ENCODE assay signal across 9 mouse cellular contexts in genomic region chr5:120517552-120517951, GRCm38 (mm10). TPM values are rescaled to one million over a fixed set of nuclear protein-coding genes. Genes with fewer than 3 reads are reported as not detected.
DNase-seq lines count a peak whose midpoint lies in the region.
"Had no signal": no experiment of that assay in that cellular context is flagged by ENCODE, and none has a peak within 500 bp of the region (broad histone marks: within the 10 kb centered on the region; RNA-seq: fewer than 3 reads in every experiment).

No protein-coding gene starts in this region.

- DNase-seq in urinary bladder, postnatal 14 days (ENCODE audit: low spot score), result peak; percentile 75
- DNase-seq in urinary bladder, postnatal 10 days (ENCODE audit: low spot score), result no peak
- peak; percentile 21 for DNase-seq in brain, adult 2 months (ENCODE audit: low read depth, low spot score)
- peak; percentile 55 for DNase-seq in heart, postnatal 4 days
- DNase-seq in thymus, postnatal 0 days (ENCODE audit: low spot score), result no peak
- DNase-seq in thymus, adult 18-20 months, result no peak
- DNase-seq in ovary, adult 18-20 months (ENCODE audit: low spot score), result no peak

RNA-seq across cellular contexts. Expression of gene Slc8b1, which starts 6.6 kb away (rescaled TPM):
- 1 to 10 TPM; 8.7 to 9.3 TPM for total RNA-seq in heart, postnatal 4 days (2021)
- 4.6 and 5.0 TPM in 2 replicates for polyA plus RNA-seq in thymus, postnatal 0 days (2015; fragmentation: Nextera tagmentation; extraction: Ambion mirVana)

RNA-seq across cellular contexts. Expression of gene Plbd2, which starts 14.1 kb away (rescaled TPM):
- total RNA-seq in heart, postnatal 4 days (2021), result 10 to 100 TPM; 38.0 to 38.3 TPM
- 31.0 and 33.9 TPM in 2 replicates for polyA plus RNA-seq in thymus, postnatal 0 days (2015; fragmentation: Nextera tagmentation; extraction: Ambion mirVana)

RNA-seq across cellular contexts. Expression of gene Sds, which starts 41.2 kb away (rescaled TPM):
- not detected for total RNA-seq in heart, postnatal 4 days (2021)
- 0.14 and 0.24 TPM in 2 replicates for polyA plus RNA-seq in thymus, postnatal 0 days (2015; fragmentation: Nextera tagmentation; extraction: Ambion mirVana)
- polyA plus RNA-seq: hindbrain, embryonic 11.5 days; midbrain, embryonic 12.5 days had no signal

RNA-seq across cellular contexts. Expression of gene Sdsl, which starts 44.9 kb away (rescaled TPM):
- 10 to 100 TPM; 12.2 to 12.4 TPM for total RNA-seq in heart, postnatal 4 days (2021)
- 1.2 and 1.3 TPM in 2 replicates for polyA plus RNA-seq in thymus, postnatal 0 days (2015; fragmentation: Nextera tagmentation; extraction: Ambion mirVana)

Comparison
In these comparisons a context has a peak if more than half of its experiments do, and no peak if none do; other contexts are left out.
1. DNase-seq: peak in urinary bladder, postnatal 14 days (single experiment), brain, adult 2 months (single experiment) and heart, postnatal 4 days (single experiment); none in urinary bladder, postnatal 10 days (single experiment), thymus, postnatal 0 days (single experiment), thymus, adult 18-20 months (0 of 2) and ovary, adult 18-20 months (single experiment).